Mouse (Mus musculus) heart, adult 2 months (tissue): ENCODE data around the gene Galnt2. TPM values are rescaled to one million over a fixed set of nuclear protein-coding genes. Genes with fewer than 3 reads are reported as not detected.

Experiments
- DNase-seq, 2 experiments: peaks; one replicate each; pipeline ENCODE4 v3.0.0; 2021
- H3K27ac ChIP-seq: fragments of 200-600 bp; 2 replicates; pipeline ENCODE4 v1.8.1; 2022
- H3K27me3 ChIP-seq: fragments of 200-500 bp; 2 replicates; pipeline ENCODE4 v1.6.1; 2012; ENCODE audit warnings: mild to moderate bottlenecking, low read length, inconsistent platforms, mixed read lengths; ENCODE audit not compliant: control insufficient read depth, insufficient read depth
- H3K36me3 ChIP-seq: fragments of 200-500 bp; 2 replicates; pipeline ENCODE4 v1.6.1; 2012; ENCODE audit warnings: low read length, inconsistent platforms; ENCODE audit not compliant: control insufficient read depth, insufficient read depth
- H3K4me1 ChIP-seq: fragments of 200-500 bp; 2 replicates; pipeline ENCODE4 v1.6.1; 2011; ENCODE audit warnings: low read length; ENCODE audit not compliant: control insufficient read depth, insufficient read depth
- H3K4me3 ChIP-seq: fragments of 200-600 bp; 2 replicates; pipeline ENCODE4 v1.8.1; 2022
- H3K79me2 ChIP-seq: fragments of 200-500 bp; replicated peaks from 2 replicates; pipeline ENCODE4 v1.6.1; 2012; ENCODE audit warnings: mild to moderate bottlenecking, inconsistent platforms, low read length, moderate library complexity, mixed read lengths; ENCODE audit not compliant: control insufficient read depth, insufficient read depth
- H3K9ac ChIP-seq: fragments of 200-500 bp; 2 replicates; pipeline ENCODE4 v1.6.1; 2012; ENCODE audit warnings: low read depth, mild to moderate bottlenecking, control low read depth, inconsistent platforms, low read length, mixed read lengths
- CTCF ChIP-seq: fragments of 200-600 bp; IDR thresholded peaks from 2 replicates; pipeline ENCODE4 v1.8.1; 2022; ENCODE audit warnings: antibody characterized with exemption, mild to moderate bottlenecking, moderate library complexity
- EP300 ChIP-seq: fragments of 200-500 bp; IDR thresholded peaks from 2 replicates; pipeline ENCODE4 v1.6.1; 2011; ENCODE audit warnings: low read depth, low read length, control low read depth; ENCODE audit not compliant: insufficient read depth
- POLR2A ChIP-seq: fragments of 200-500 bp; IDR thresholded peaks from 2 replicates; pipeline ENCODE4 v1.6.1; 2011; ENCODE audit warnings: mild to moderate bottlenecking, low read depth, low read length, control low read depth; ENCODE audit not compliant: insufficient read depth
- WGBS: fragments of 180-500 bp; shearing (Covaris S2); methylation state at CpG from one replicate; pipeline ENCODE4 v1.1.7; 2018; 5-methylcytosine and 5-hydroxymethylcytosine counted together
- intact Hi-C: fragments of 180-260 bp; cut with DNase I; formaldehyde crosslinking; loops from one replicate; pipeline ENCODE4 v1.15.1; 2025
- polyA plus RNA-seq: library from polyadenylated mRNA; depleted of rRNA; stranded (reverse); fragments of >200 nt; gene quantifications from 2 replicates; pipeline ENCODE4 v1.2.3, GENCODE M21; 2012
- total RNA-seq, 2 experiments: library from RNA; stranded (reverse); gene quantifications; 2 replicates each; pipeline ENCODE4 v1.2.3; 2021

Gene Galnt2
- total and polyA plus RNA-seq, 3 experiments, result 3.7 to 42.9 (median 35.2) TPM

DNA sequence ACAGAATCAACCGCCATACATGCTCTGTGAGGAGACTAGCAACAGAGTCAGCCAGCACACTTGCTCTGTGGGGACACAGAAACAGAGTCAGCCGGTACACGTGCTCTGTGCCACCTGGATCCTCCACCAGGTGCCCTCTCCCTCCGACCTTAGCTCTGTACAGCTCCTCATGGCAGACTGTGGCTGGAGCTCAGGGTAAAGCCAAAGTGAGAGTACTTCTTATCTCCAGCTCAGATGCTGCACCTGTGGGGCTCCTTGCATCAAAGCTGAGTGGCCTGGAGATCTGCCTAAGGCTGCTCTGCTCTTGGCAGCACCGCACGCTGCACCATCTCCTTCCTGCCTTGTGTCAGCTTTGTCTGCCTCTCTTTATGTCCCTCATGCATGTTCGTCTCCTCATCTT lies 40.8 kb upstream of the Galnt2 start:
- intact Hi-C loops, result no loop called here
- no peak for TF ChIP-seq POLR2A
- no peak for TF ChIP-seq CTCF
- no peak for TF ChIP-seq EP300

DNA sequence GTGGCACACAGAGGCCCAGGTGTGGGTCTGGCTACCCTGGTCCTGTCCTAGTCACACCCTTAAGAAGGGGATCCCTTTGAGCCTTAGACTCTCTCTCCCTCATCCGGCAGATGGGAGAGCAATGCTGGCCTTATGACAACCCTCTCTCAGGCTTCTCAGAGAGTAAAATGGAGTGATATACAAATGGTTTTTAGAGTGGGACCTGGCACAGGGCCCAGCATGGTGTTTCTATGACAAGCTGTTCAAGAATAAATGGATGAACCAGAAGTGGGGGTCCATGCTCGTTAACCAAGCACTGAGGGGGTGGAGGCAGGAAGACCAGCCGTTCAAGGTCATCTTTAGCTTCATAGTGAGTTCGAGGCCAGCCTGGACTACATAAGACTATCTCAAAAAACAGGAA lies 38.9 kb upstream of the Galnt2 start:
- Histone ChIP-seq H3K79me2 (no peaks in the 10 kb centered on the region), H3K4me1 (peaks cover 9% of the 10 kb centered on the region), H3K27me3 (no peaks in the 10 kb centered on the region), H3K27ac (no peak overlapping the region), H3K4me3 (no peak overlapping the region), H3K9ac (no peak overlapping the region), H3K36me3 (no peaks in the 10 kb centered on the region)
- TF ChIP-seq POLR2A (no peak), CTCF (no peak), EP300 (no peak)
- DNase-seq, result no peak
- 86% methylated on average over 4 of the region's 4 CpGs for WGBS
- intact Hi-C loops, result no loop called here

More for the DNA sequence above, 40.8 kb upstream of the Galnt2 start:
- Histone ChIP-seq H3K27me3 (no peaks in the 10 kb centered on the region), H3K4me1 (peaks cover 4% of the 10 kb centered on the region), H3K4me3 (no peak overlapping the region), H3K9ac (no peak overlapping the region), H3K27ac (no peak overlapping the region), H3K36me3 (no peaks in the 10 kb centered on the region), H3K79me2 (no peaks in the 10 kb centered on the region)
- no peak for DNase-seq
- WGBS, result 77% methylated on average over 7 of the region's 7 CpGs

DNA sequence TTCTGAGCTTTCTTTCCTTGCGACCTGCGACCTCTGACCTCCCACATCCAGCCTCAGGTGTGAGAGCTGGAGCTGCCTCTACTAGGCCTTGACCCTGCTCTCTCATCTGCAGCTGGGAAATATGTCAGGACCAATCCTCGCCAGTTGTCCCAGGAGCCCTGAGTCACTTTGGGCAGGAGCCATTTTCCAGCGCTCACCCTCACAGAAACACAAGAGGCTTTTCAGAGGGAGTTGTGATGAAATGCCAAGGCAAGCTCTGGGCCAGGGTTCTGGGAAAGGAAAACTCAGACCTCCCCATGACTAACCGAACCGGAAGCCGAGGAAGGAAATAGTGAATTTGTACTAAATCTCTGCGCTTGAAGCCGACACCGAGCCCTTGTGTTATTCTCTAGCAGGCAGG lies 38.2 kb upstream of the Galnt2 start:
- H3K4me1 ChIP-seq, result peaks cover 9% of the 10 kb centered on the region
- H3K79me2 ChIP-seq, result no peaks in the 10 kb centered on the region
- no peak overlapping the region for H3K4me3 ChIP-seq
- H3K36me3 ChIP-seq, result no peaks in the 10 kb centered on the region
- H3K9ac ChIP-seq, result no peak overlapping the region
- DNase-seq, result peak; percentile 70 to 80
- H3K27ac ChIP-seq, result no peak overlapping the region
- H3K27me3 ChIP-seq, result no peaks in the 10 kb centered on the region
- intact Hi-C loops, result no loop called here
- 58% methylated on average over 10 of the region's 10 CpGs for WGBS
- TF ChIP-seq POLR2A, result no peak
- TF ChIP-seq EP300, result no peak
- TF ChIP-seq CTCF, result no peak

DNA sequence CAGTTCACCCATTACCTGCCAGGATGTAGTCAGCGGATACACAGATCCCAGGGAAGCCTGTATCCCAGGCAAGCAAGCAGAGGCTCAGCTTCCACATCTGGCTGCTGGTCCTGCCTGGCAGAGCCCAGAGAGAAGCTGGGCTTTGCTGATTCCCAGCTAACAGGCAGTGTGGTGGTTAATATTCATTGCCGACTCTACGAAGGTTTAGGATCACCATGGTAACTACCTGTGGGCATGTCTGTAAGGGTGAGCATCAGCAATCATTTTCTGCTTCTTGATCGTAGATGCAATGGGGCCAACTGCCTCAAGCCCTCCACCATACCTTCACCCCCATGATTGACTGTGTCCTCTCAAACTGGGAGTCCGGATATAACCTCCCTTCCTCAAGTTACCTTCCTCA lies 37.2 kb upstream of the Galnt2 start:
- DNase-seq, result no peak
- no peak overlapping the region for H3K27ac ChIP-seq
- no peak overlapping the region for H3K9ac ChIP-seq
- H3K4me3 ChIP-seq, result no peak overlapping the region
- TF ChIP-seq CTCF, result no peak
- TF ChIP-seq POLR2A, result no peak
- no peak for TF ChIP-seq EP300
- no peaks in the 10 kb centered on the region for H3K27me3 ChIP-seq
- WGBS, result 90% methylated on average over 5 of the region's 5 CpGs
- no peaks in the 10 kb centered on the region for H3K36me3 ChIP-seq
- H3K4me1 ChIP-seq, result peaks cover 9% of the 10 kb centered on the region
- intact Hi-C loops, result no loop called here
- H3K79me2 ChIP-seq, result no peaks in the 10 kb centered on the region

DNA sequence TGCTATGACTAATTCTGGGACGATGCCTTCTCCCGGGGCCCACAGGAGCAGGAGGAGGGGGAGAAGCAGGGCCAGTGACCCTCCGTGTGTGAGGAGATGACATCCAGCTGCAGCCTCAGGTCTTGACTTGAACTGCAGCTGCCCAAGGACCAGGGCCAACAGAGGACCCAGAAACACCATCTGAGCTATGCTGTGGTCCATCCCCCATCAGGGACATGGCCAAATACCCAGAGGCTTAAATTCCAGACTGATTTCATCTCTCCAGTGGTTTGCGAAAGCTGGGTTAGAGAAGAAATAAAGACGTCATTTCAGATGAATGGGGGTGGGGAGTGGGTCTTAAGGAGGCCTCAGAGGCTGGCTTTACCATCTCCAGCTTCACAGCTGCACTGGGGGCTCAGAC lies 35.0 kb upstream of the Galnt2 start:
- WGBS, result 55% methylated on average over 5 of the region's 5 CpGs
- intact Hi-C loops, result no loop called here

DNA sequence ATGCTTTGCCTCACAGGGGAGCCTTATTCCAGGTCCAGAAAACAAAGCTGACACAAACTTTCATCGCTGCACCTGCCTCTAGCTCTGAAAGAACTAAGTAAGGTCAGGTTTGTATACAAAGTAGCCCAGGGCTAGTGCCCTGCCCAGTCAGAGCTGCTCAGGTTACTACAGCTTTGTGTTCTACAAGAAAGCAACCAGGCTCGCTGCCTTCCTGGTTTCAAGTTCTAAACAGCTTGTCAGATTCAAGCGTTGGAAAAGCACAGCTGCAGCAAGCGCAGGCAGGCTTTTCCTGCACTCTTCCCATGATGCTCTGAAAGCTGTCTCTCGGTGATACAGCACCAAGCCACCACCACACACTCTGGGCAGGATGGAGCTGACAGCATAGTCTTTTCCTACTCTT lies 34.4 kb upstream of the Galnt2 start:
- intact Hi-C loops, result no loop called here
- Histone ChIP-seq H3K79me2 (no peaks in the 10 kb centered on the region), H3K36me3 (no peaks in the 10 kb centered on the region), H3K4me1 (peaks cover 9% of the 10 kb centered on the region), H3K27me3 (no peaks in the 10 kb centered on the region), H3K9ac (no peak overlapping the region), H3K4me3 (no peak overlapping the region), H3K27ac (no peak overlapping the region; the same call in 1 of the 2 replicates)
- DNase-seq, result no peak
- 64% methylated on average over 5 of the region's 5 CpGs for WGBS
- TF ChIP-seq CTCF (no peak), EP300 (no peak), POLR2A (no peak)

More for the DNA sequence above, 35.0 kb upstream of the Galnt2 start:
- Histone ChIP-seq H3K36me3 (no peaks in the 10 kb centered on the region), H3K9ac (no peak overlapping the region), H3K4me3 (no peak overlapping the region), H3K27me3 (no peaks in the 10 kb centered on the region), H3K4me1 (peaks cover 9% of the 10 kb centered on the region), H3K27ac (no peak overlapping the region; the same call in 1 of the 2 replicates), H3K79me2 (no peaks in the 10 kb centered on the region)
- peak; percentile 40 to 63 for DNase-seq
- TF ChIP-seq EP300 (peak; percentile 41; the same call in 1 of the 2 replicates), POLR2A (no peak), CTCF (no peak)

DNA sequence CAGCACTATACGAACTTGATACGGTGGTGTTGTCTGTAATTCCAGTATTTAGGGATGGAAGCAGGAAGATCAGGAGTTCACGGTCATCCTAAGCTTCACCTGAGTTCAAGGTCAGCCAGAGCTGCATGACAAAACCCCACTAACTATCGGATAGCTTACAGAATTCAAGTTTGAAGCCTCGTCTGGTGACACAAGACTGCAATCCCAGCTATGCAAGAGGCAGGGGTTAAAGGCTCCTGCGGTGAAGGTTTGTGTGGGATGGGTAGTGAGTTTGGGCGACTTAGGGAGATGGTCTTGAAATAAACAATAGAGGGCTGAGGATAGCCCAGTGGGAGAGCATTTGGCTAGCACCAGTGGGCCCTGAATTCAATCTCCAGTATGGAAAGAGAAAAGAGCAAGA lies 33.0 kb upstream of the Galnt2 start:
- Histone ChIP-seq H3K79me2 (no peaks in the 10 kb centered on the region), H3K27me3 (no peaks in the 10 kb centered on the region), H3K4me3 (no peak overlapping the region), H3K36me3 (no peaks in the 10 kb centered on the region), H3K9ac (no peak overlapping the region), H3K4me1 (peaks cover 7% of the 10 kb centered on the region), H3K27ac (no peak overlapping the region)
- DNase-seq, result no peak
- intact Hi-C loops, result no loop called here
- TF ChIP-seq CTCF (no peak), POLR2A (no peak), EP300 (no peak)
- 87% methylated on average over 7 of the region's 7 CpGs for WGBS
